Mouse (Mus musculus) MEL (cell line): ENCODE measurements around the gene Naa60. TPM values are rescaled to one million over a fixed set of nuclear protein-coding genes. Genes with fewer than 3 reads are reported as not detected.
A peak's percentile ranks its signal among the peaks of the same experiment; 100 is the strongest.

Experiments used
- DNase-seq: peaks from one replicate; pipeline ENCODE4 v3.0.0; 2011; ENCODE audit warnings: low read depth, low spot score
- H3K27ac ChIP-seq: 2 replicates; pipeline ENCODE4 v1.5.1; 2012; ENCODE audit warnings: low read depth, mild to moderate bottlenecking, control low read depth, low read length, moderate library complexity; ENCODE audit not compliant: control insufficient read depth
- H3K27me3 ChIP-seq, 2 experiments: fragments of 150-350 bp in 1 of 2; sonication (generic) in 1 of 2; 2 replicates each; pipeline ENCODE4 v1.6.1; 2012; ENCODE audit warnings: low read length in 2 of 2, mild to moderate bottlenecking in 2 of 2, improper control_type of control experiment in 1 of 2, moderate library complexity in 1 of 2; ENCODE audit not compliant: insufficient read depth in 2 of 2, control insufficient read depth in 1 of 2
- H3K36me3 ChIP-seq, 2 experiments: 2 replicates each; pipeline ENCODE4 v1.6.1; 2012 to 2014; ENCODE audit warnings: low read length in 2 of 2, improper control_type of control experiment in 1 of 2, inconsistent platforms in 1 of 2, mild to moderate bottlenecking in 1 of 2; ENCODE audit not compliant: insufficient read depth in 2 of 2, control insufficient read depth in 1 of 2
- H3K4me1 ChIP-seq, 2 experiments: fragments of 150-350 bp in 1 of 2; sonication (generic) in 1 of 2; 2 replicates each; pipeline ENCODE4 v1.6.1; 2012; ENCODE audit warnings: low read length in 2 of 2, improper control_type of control experiment in 1 of 2, mild to moderate bottlenecking in 1 of 2; ENCODE audit not compliant: insufficient read depth in 2 of 2, control insufficient read depth in 1 of 2
- H3K4me3 ChIP-seq, 2 experiments: fragments of 150-350 bp in 1 of 2; sonication (generic) in 1 of 2; 2 replicates each; pipeline ENCODE4 v1.5.1; 2012; ENCODE audit warnings: low read depth in 2 of 2, low read length in 2 of 2, mild to moderate bottlenecking in 2 of 2, moderate library complexity in 2 of 2, control low read depth in 1 of 2, improper control_type of control experiment in 1 of 2; ENCODE audit not compliant: control insufficient read depth in 1 of 2, insufficient read depth in 1 of 2
- H3K79me2 ChIP-seq: 2 replicates; pipeline ENCODE4 v1.6.1; 2012; ENCODE audit warnings: mild to moderate bottlenecking, low read length, moderate library complexity; ENCODE audit not compliant: control insufficient read depth, poor library complexity, insufficient read depth
- H3K9ac ChIP-seq: 2 replicates; pipeline ENCODE4 v1.6.1; 2012; ENCODE audit warnings: low read depth, mild to moderate bottlenecking, control low read depth, low read length, moderate library complexity; ENCODE audit not compliant: control insufficient read depth, poor library complexity, severe bottlenecking
- H3K9me3 ChIP-seq: fragments of 150-350 bp; sonication (generic); replicated peaks from 2 replicates; pipeline ENCODE4 v1.6.1; 2012; ENCODE audit warnings: mild to moderate bottlenecking, low read length, improper control_type of control experiment, moderate library complexity; ENCODE audit not compliant: insufficient read depth
- CHD1 ChIP-seq: IDR thresholded peaks from 2 replicates; pipeline ENCODE4 v1.6.1; 2012; ENCODE audit warnings: low read depth, mild to moderate bottlenecking, inconsistent platforms, low read length, improper control_type of control experiment
- CTCF ChIP-seq, 3 experiments: IDR thresholded peaks in 2 of 3; conservative IDR thresholded peaks in 1 of 3; 2 replicates each; pipeline ENCODE4 v1.5.1; 2011 to 2012; ENCODE audit warnings: low read length in 3 of 3, low read depth in 2 of 3, mild to moderate bottlenecking in 2 of 3, improper control_type of control experiment in 1 of 3, inconsistent platforms in 1 of 3, mixed read lengths in 1 of 3, moderate library complexity in 1 of 3; ENCODE audit not compliant: control insufficient read depth in 1 of 3, insufficient read depth in 1 of 3, poor library complexity in 1 of 3, severe bottlenecking in 1 of 3
- E2F4 ChIP-seq: IDR thresholded peaks from 2 replicates; pipeline ENCODE4 v1.6.1; 2011; ENCODE audit warnings: low read depth, low read length, improper control_type of control experiment, borderline replicate concordance
- ELF1 ChIP-seq: IDR thresholded peaks from 2 replicates; pipeline ENCODE4 v1.6.1; 2014; ENCODE audit warnings: low read depth, mild to moderate bottlenecking, inconsistent platforms, low read length, improper control_type of control experiment, moderate library complexity
- EP300 ChIP-seq, 2 experiments: IDR thresholded peaks; 2 replicates each; pipeline ENCODE4 v1.6.1; 2011; ENCODE audit warnings: improper control_type of control experiment in 2 of 2, low read length in 2 of 2, low read depth in 1 of 2, mild to moderate bottlenecking in 1 of 2
- ETS1 ChIP-seq: IDR thresholded peaks from 2 replicates; pipeline ENCODE4 v1.6.1; 2012; ENCODE audit warnings: low read depth, mild to moderate bottlenecking, inconsistent platforms, low read length, improper control_type of control experiment, moderate library complexity
- GABPA ChIP-seq: IDR thresholded peaks from 2 replicates; pipeline ENCODE4 v1.6.1; 2012; ENCODE audit warnings: low read depth, mild to moderate bottlenecking, inconsistent platforms, low read length, improper control_type of control experiment, moderate library complexity
- GATA1 ChIP-seq: IDR thresholded peaks from 2 replicates; pipeline ENCODE4 v1.6.1; 2011; ENCODE audit warnings: low read depth, low read length, improper control_type of control experiment
- HCFC1 ChIP-seq: IDR thresholded peaks from 2 replicates; pipeline ENCODE4 v1.6.1; 2012; ENCODE audit warnings: low read depth, mild to moderate bottlenecking, inconsistent platforms, low read length, improper control_type of control experiment, moderate library complexity
- JUND ChIP-seq: IDR thresholded peaks from 2 replicates; pipeline ENCODE4 v1.6.1; 2011; ENCODE audit warnings: low read depth, mild to moderate bottlenecking, improper control_type of control experiment, low read length
- KAT2A ChIP-seq: conservative IDR thresholded peaks from 2 replicates; pipeline ENCODE4 v1.6.1; 2012; ENCODE audit warnings: low read depth, low read length, improper control_type of control experiment, inconsistent platforms
- MAFK ChIP-seq: IDR thresholded peaks from 2 replicates; pipeline ENCODE4 v1.6.1; 2011; ENCODE audit warnings: low read depth, mild to moderate bottlenecking, low read length, improper control_type of control experiment, borderline replicate concordance
- MAX ChIP-seq: IDR thresholded peaks from 2 replicates; pipeline ENCODE4 v1.6.1; 2011; ENCODE audit warnings: low read length, improper control_type of control experiment
- MEF2A ChIP-seq: IDR thresholded peaks from 2 replicates; pipeline ENCODE4 v1.6.1; 2014; ENCODE audit warnings: low read depth, mild to moderate bottlenecking, inconsistent platforms, low read length, improper control_type of control experiment; ENCODE audit not compliant: poor library complexity, insufficient replicate concordance, severe bottlenecking; ENCODE audit errors: extremely low read depth
- MXI1 ChIP-seq: IDR thresholded peaks from 2 replicates; pipeline ENCODE4 v1.6.1; 2011; ENCODE audit warnings: mild to moderate bottlenecking, low read depth, low read length, improper control_type of control experiment
- MYB ChIP-seq: IDR thresholded peaks from 2 replicates; pipeline ENCODE4 v1.6.1; 2011; ENCODE audit warnings: mild to moderate bottlenecking, low read depth, low read length, improper control_type of control experiment
- MYC ChIP-seq: IDR thresholded peaks from 2 replicates; pipeline ENCODE4 v1.6.1; 2011; ENCODE audit warnings: low read depth, mild to moderate bottlenecking, low read length, improper control_type of control experiment, moderate library complexity
- POLR2A ChIP-seq, 2 experiments: IDR thresholded peaks; 2 replicates each; pipeline ENCODE4 v1.6.1; 2011 to 2012; ENCODE audit warnings: low read length in 2 of 2, mild to moderate bottlenecking in 2 of 2, control low read depth in 1 of 2, improper control_type of control experiment in 1 of 2, low read depth in 1 of 2, moderate library complexity in 1 of 2; ENCODE audit not compliant: control insufficient read depth in 1 of 2, insufficient read depth in 1 of 2, poor library complexity in 1 of 2
- POLR2AphosphoS2 ChIP-seq: IDR thresholded peaks from 2 replicates; pipeline ENCODE4 v1.6.1; 2011; ENCODE audit warnings: low read length, improper control_type of control experiment
- RAD21 ChIP-seq: IDR thresholded peaks from 2 replicates; pipeline ENCODE4 v1.6.1; 2011; ENCODE audit warnings: mild to moderate bottlenecking, low read depth, low read length, improper control_type of control experiment
- SIN3A ChIP-seq: IDR thresholded peaks from 2 replicates; pipeline ENCODE4 v1.6.1; 2012; ENCODE audit warnings: low read length, improper control_type of control experiment, inconsistent platforms
- SMC3 ChIP-seq: IDR thresholded peaks from 2 replicates; pipeline ENCODE4 v1.6.1; 2011; ENCODE audit warnings: low read depth, low read length, improper control_type of control experiment
- TAL1 ChIP-seq: IDR thresholded peaks from 2 replicates; pipeline ENCODE4 v1.6.1; 2012; ENCODE audit warnings: mild to moderate bottlenecking, inconsistent platforms, low read length, moderate library complexity, mixed read lengths
- TBP ChIP-seq: IDR thresholded peaks from 2 replicates; pipeline ENCODE4 v1.8.0; 2011; ENCODE audit warnings: low read depth, low read length, improper control_type of control experiment
- UBTF ChIP-seq: IDR thresholded peaks from 2 replicates; pipeline ENCODE4 v1.6.1; 2012; ENCODE audit warnings: low read depth, mild to moderate bottlenecking, inconsistent platforms, low read length, improper control_type of control experiment, moderate library complexity, borderline replicate concordance; ENCODE audit not compliant: insufficient read depth
- USF1 ChIP-seq: IDR thresholded peaks from 2 replicates; pipeline ENCODE4 v1.6.1; 2014; ENCODE audit warnings: low read depth, mild to moderate bottlenecking, inconsistent platforms, low read length, improper control_type of control experiment, moderate library complexity
- USF2 ChIP-seq, 2 experiments: IDR thresholded peaks; 2 replicates each; pipeline ENCODE4 v1.6.1; 2011 to 2012; ENCODE audit warnings: improper control_type of control experiment in 2 of 2, low read length in 2 of 2, borderline replicate concordance in 1 of 2, inconsistent platforms in 1 of 2, low read depth in 1 of 2, mild to moderate bottlenecking in 1 of 2; ENCODE audit not compliant: insufficient read depth in 1 of 2
- ZC3H11A ChIP-seq: IDR thresholded peaks from 2 replicates; pipeline ENCODE4 v1.6.1; 2012; ENCODE audit warnings: low read depth, mild to moderate bottlenecking, inconsistent platforms, low read length, improper control_type of control experiment
- ZKSCAN1 ChIP-seq: IDR thresholded peaks from 2 replicates; pipeline ENCODE4 v1.6.1; 2012; ENCODE audit warnings: low read depth, mild to moderate bottlenecking, inconsistent platforms, low read length, improper control_type of control experiment, moderate library complexity
- ZMIZ1 ChIP-seq: IDR thresholded peaks from 2 replicates; pipeline ENCODE4 v1.6.1; 2012; ENCODE audit warnings: low read depth, mild to moderate bottlenecking, inconsistent platforms, low read length, improper control_type of control experiment, moderate library complexity
- polyA plus RNA-seq, 2 experiments: library from polyadenylated mRNA; stranded (reverse) in 1 of 2; unstranded in 1 of 2; fragments of >175 nt in 1 of 2; fragments of >200 nt in 1 of 2; gene quantifications; 2 replicates each; pipeline versions ENCODE4 v1.2.1 to v1.2.4; 2012; ENCODE audit warnings: low replicate concordance in 2 of 2, low read depth in 1 of 2; ENCODE audit not compliant: insufficient read length in 2 of 2, insufficient read depth in 1 of 2, missing spikeins in 1 of 2
- total RNA-seq: library from RNA; depleted of rRNA; stranded (reverse); fragments of 300-350 nt; gene quantifications from 2 replicates; pipeline ENCODE4 v1.2.3, GENCODE M21; 2012

The Naa60 gene
- total and polyA plus RNA-seq, 3 experiments, result 28.0 to 67.5 TPM; not detected in 1

DNA sequence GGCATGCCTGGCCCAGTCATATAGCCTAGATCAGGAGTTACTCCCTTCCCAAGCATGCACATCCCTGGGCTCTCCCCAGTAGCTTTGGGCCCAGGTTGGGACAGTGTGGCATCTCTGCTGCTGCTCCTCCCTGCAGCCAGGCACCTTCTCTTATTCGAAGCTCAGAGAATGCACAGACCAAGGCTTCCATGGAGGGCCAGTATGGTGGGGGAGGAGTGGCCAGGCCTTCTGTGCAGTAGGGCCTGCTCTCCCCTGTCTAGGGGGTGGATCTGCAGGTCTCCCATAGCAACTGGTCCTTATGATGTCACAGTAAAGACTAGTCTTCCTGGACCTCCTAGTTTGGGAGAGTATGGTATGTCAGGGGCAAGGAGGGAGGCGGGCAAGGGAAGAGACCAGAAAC, 35.3 kb downstream of the Naa60 start:
- Histone ChIP-seq H3K27me3 (no peaks in the 10 kb centered on the region), H3K4me3 (no peak overlapping the region), H3K9me3 (no peaks in the 10 kb centered on the region), H3K27ac (no peak overlapping the region), H3K36me3 (peaks cover 5 to 8% of the 10 kb centered on the region in 2 experiments), H3K4me1 (peaks cover 0 to 3% of the 10 kb centered on the region in 2 experiments; a peak in 1 of 4 replicates), H3K79me2 (peaks cover 13% of the 10 kb centered on the region), H3K9ac (no peak overlapping the region)
- no peak for DNase-seq
- TF ChIP-seq ZMIZ1 (no peak), POLR2AphosphoS2 (no peak), MEF2A (no peak), MYB (no peak), MXI1 (no peak)

DNA sequence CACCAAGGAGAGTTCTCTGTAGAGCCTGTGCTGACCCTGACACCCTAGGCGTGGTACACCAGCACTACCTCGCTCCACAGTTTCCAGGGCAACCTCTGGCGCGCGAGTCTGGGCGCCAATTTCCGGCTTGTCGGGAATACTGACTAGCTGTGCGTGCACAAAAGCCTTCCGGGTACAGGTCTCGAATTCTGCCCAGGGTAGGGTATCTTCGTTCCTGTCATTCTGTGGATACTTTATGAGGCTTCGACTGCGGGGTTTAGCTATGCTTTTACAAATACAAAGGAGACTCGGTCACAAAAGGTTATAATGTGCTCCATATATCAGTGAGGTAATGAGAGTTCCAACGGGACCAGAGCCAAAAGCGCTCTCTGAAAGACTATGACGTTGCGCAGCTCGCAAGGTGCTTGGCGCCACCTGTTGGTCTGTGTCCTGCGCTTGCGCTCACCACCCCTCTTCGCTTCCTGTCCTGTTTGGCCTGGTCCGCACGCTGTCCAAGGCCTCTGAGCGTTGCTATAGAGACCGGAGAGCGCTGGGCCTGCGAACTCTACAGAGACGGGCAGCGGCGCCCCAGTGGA, 36.4 kb downstream of the Naa60 start, which contains the start of the genes 1700037C18Rik and Cluap1:
Gene 1700037C18Rik, minus strand, starts transcription at position 153 of the 575 bp plus-strand sequence.
Gene Cluap1, plus strand, starts transcription at position 265 of the 575 bp plus-strand sequence.
- peaks cover 13% of the 10 kb centered on the region for H3K79me2 ChIP-seq
- peaks cover 5 to 10% of the 10 kb centered on the region in 2 experiments for H3K36me3 ChIP-seq
- DNase-seq, result peak; percentile 96
- no peaks in the 10 kb centered on the region for H3K9me3 ChIP-seq
- H3K9ac ChIP-seq, result peak within 1 kb of the TSS; percentile 87
- no peaks in the 10 kb centered on the region for H3K27me3 ChIP-seq
- peaks cover 0 to 3% of the 10 kb centered on the region in 2 experiments; a peak in 1 of 4 replicates for H3K4me1 ChIP-seq
- peak within 1 kb of the TSS; percentile 97 for H3K27ac ChIP-seq
- peak within 1 kb of the TSS; percentile 75 to 94 for H3K4me3 ChIP-seq
- peak; percentile 73; the same call in 1 of the 2 replicates for TF ChIP-seq POLR2AphosphoS2
- peak; percentile 74; the same call in 1 of the 2 replicates for TF ChIP-seq ELF1
- no peak for TF ChIP-seq MYB
- peak; percentile 92 for TF ChIP-seq TBP
- TF ChIP-seq GABPA, result no peak
- TF ChIP-seq ZC3H11A, result no peak; the same call in 1 of the 2 replicates
- TF ChIP-seq CTCF (IDR thresholded peaks at IDR 0.05 in 2 of 3, conservative IDR thresholded peaks at IDR 0.05 in 1 of 3; ENCODE audit: control insufficient read depth in 1 of 3, insufficient read depth in 1 of 3, low read depth in 2 of 3, low read length in 3 of 3, poor library complexity in 1 of 3, severe bottlenecking in 1 of 3), result peak; percentile 61 to 78 (median 62)
- no peak; the same call in 1 of the 2 replicates for TF ChIP-seq KAT2A
- TF ChIP-seq HCFC1, result peak; percentile 89
- TF ChIP-seq MEF2A, result no peak
- no peak for TF ChIP-seq UBTF
- TF ChIP-seq USF2 (IDR thresholded peaks at IDR 0.05; ENCODE audit: borderline replicate concordance in 1 of 2, insufficient read depth in 1 of 2, low read depth in 1 of 2, low read length in 2 of 2), result no peak
- peak; percentile 37 for TF ChIP-seq RAD21
- TF ChIP-seq ZKSCAN1, result no peak
- TF ChIP-seq SIN3A, result peak; percentile 96
- no peak for TF ChIP-seq TAL1
- peak; percentile 46 to 66; a peak in 3 of 4 replicates for TF ChIP-seq POLR2A (IDR thresholded peaks at IDR 0.05; ENCODE audit: control insufficient read depth in 1 of 2, insufficient read depth in 1 of 2, low read depth in 1 of 2, low read length in 2 of 2, poor library complexity in 1 of 2)
- TF ChIP-seq MAFK, result no peak
- TF ChIP-seq EP300 (IDR thresholded peaks at IDR 0.05; ENCODE audit: low read depth in 1 of 2, low read length in 2 of 2), result no peak
- TF ChIP-seq E2F4, result peak; percentile 66
- peak; percentile 27; the same call in 1 of the 2 replicates for TF ChIP-seq SMC3
- TF ChIP-seq GATA1, result no peak
- no peak for TF ChIP-seq USF1
- no peak for TF ChIP-seq JUND
- peak; percentile 76 for TF ChIP-seq MYC
- TF ChIP-seq MXI1, result peak; percentile 84
- no peak for TF ChIP-seq MAX
- TF ChIP-seq ETS1, result peak; percentile 24; the same call in 1 of the 2 replicates
- no peak for TF ChIP-seq CHD1
